Mouse (Mus musculus): ENCODE measurements around the gene Svep1. TPM values are rescaled to one million over a fixed set of nuclear protein-coding genes. Genes with fewer than 3 reads are reported as not detected.

Svep1 gene
- polyA plus RNA-seq, 1 experiment from 2014 or later = 2.0 TPM

DNA sequence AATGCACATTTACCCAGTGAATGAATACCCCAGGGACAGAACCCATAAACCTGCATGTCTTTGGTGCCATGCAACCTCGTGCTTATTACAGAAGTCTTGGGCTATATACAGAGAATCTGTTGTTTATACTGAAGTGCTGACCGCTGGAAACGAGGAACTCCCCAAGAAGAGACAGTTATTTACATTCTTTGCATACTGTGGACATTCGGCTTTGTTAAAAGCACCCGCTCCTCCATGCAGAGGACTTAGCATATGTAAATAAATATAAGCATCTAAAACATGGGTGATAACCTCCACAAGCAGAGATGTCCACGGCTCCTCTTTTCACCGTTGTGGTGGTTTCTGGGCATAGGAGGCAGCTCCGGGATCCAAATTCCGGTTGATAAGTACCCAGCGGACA lies 95.7 kb downstream of the Svep1 start:
- Histone ChIP-seq H3K27me3 (replicated peaks; ENCODE audit: control insufficient read depth, insufficient read depth, low read length) (no peaks in the 10 kb centered on the region), H3K27ac (ENCODE audit: low read depth, low read length) (no peak overlapping the region), H3K4me1 (replicated peaks; ENCODE audit: control insufficient read depth, insufficient read depth, low read length) (no peaks in the 10 kb centered on the region), H3K9ac (ENCODE audit: low read depth, low read length) (no peak overlapping the region), H3K4me2 (replicated peaks; ENCODE audit: low read depth) (no peak overlapping the region), H3K36me3 (ENCODE audit: control insufficient read depth, insufficient read depth) (no peaks in the 10 kb centered on the region), H3K9me3 (ENCODE audit: control insufficient read depth) (no peaks in the 10 kb centered on the region), H3K4me3 (ENCODE audit: low read depth, low read length) (no peak overlapping the region)
- 40% methylated on average over 10 of the region's 10 CpGs for WGBS
- no peak for TF ChIP-seq CTCF (IDR thresholded peaks at IDR 0.05; ENCODE audit: low read depth)
- no peak for ATAC-seq

DNA sequence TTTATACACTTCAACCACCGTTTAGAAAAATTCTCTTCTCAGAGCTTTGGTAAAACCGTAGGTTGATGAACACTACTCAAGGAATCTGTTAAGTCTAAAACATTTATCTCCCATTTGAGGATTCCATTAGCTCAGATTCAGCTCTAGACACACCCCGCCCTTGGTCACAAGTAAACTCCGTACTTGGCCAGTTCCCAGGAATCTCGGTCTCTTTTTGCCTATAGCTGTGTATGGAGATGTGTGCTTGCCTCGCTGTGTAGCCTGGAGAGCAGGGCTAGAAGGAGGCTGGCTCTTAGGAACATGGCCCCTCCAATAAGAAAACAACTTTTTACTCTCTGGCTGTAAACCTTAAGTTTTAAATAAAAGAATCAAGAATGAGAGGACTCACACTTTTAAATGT lies 96.9 kb downstream of the Svep1 start:
- no peak overlapping the region for H3K27ac ChIP-seq (ENCODE audit: low read depth, low read length)
- no peak for TF ChIP-seq CTCF (IDR thresholded peaks at IDR 0.05; ENCODE audit: low read depth)
- ATAC-seq = no peak
- H3K9me3 ChIP-seq (ENCODE audit: control insufficient read depth) = no peaks in the 10 kb centered on the region
- no peaks in the 10 kb centered on the region for H3K4me1 ChIP-seq (replicated peaks; ENCODE audit: control insufficient read depth, insufficient read depth, low read length)
- no peaks in the 10 kb centered on the region for H3K36me3 ChIP-seq (ENCODE audit: control insufficient read depth, insufficient read depth)
- H3K4me2 ChIP-seq (replicated peaks; ENCODE audit: low read depth) = no peak overlapping the region
- H3K9ac ChIP-seq (ENCODE audit: low read depth, low read length) = no peak overlapping the region
- H3K4me3 ChIP-seq (ENCODE audit: low read depth, low read length) = no peak overlapping the region
- no peaks in the 10 kb centered on the region for H3K27me3 ChIP-seq (replicated peaks; ENCODE audit: control insufficient read depth, insufficient read depth, low read length)
- WGBS = 80% methylated on average over 6 of the region's 6 CpGs

DNA sequence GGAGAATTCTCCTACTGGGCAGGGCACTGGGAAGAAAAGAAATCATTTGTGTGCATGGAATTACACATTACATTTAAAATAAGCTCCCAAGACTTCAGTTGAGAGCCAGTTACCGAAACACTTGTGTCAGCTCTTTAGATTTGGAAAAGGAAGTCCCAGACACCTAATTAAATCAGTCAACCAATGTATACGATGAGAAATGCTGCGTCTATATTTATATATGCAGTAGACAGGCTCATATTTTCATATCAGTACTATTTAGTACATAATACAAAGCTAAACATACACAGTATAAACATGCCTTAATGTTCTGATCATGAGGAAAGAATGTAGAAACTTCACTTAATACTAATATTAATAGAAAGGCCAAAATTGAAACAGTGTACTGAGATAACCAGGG lies 98.3 kb downstream of the Svep1 start:
- H3K27ac ChIP-seq (ENCODE audit: low read depth, low read length) = no peak overlapping the region
- H3K4me3 ChIP-seq (ENCODE audit: low read depth, low read length) = no peak overlapping the region
- WGBS = 63% methylated on average over 3 of the region's 3 CpGs
- H3K4me1 ChIP-seq (replicated peaks; ENCODE audit: control insufficient read depth, insufficient read depth, low read length) = no peaks in the 10 kb centered on the region
- TF ChIP-seq CTCF (IDR thresholded peaks at IDR 0.05; ENCODE audit: low read depth) = no peak
- H3K9ac ChIP-seq (ENCODE audit: low read depth, low read length) = no peak overlapping the region
- H3K9me3 ChIP-seq (ENCODE audit: control insufficient read depth) = no peaks in the 10 kb centered on the region
- H3K4me2 ChIP-seq (replicated peaks; ENCODE audit: low read depth) = no peak overlapping the region
- ATAC-seq = no peak
- H3K27me3 ChIP-seq (replicated peaks; ENCODE audit: control insufficient read depth, insufficient read depth, low read length) = no peaks in the 10 kb centered on the region
- H3K36me3 ChIP-seq (ENCODE audit: control insufficient read depth, insufficient read depth) = no peaks in the 10 kb centered on the region

DNA sequence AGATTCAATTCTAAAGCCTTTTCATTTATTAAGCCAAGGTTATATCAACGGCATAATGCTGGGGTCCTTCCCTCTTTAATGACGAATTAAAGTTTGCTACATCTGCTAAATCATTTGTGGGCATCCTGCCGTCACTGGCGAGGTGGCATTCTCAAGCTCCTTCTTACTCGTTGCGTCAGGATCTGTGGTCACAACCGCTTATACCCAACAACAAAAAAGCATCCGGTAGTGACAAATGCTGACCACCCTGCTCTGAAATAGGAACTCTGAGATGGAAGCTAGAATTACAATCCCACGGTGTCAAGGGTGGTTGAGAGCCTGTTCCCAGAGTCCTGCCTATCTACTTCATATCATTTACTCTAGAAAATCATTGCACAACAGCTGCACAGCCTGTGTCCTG lies 108.9 kb downstream of the Svep1 start:
- no peak overlapping the region for H3K9ac ChIP-seq (ENCODE audit: low read depth, low read length)
- no peak for ATAC-seq
- no peaks in the 10 kb centered on the region for H3K9me3 ChIP-seq (ENCODE audit: control insufficient read depth)
- H3K4me1 ChIP-seq (replicated peaks; ENCODE audit: control insufficient read depth, insufficient read depth, low read length) = no peaks in the 10 kb centered on the region
- TF ChIP-seq CTCF (IDR thresholded peaks at IDR 0.05; ENCODE audit: low read depth) = no peak
- no peak overlapping the region for H3K4me2 ChIP-seq (replicated peaks; ENCODE audit: low read depth)
- H3K27me3 ChIP-seq (replicated peaks; ENCODE audit: control insufficient read depth, insufficient read depth, low read length) = no peaks in the 10 kb centered on the region
- no peak overlapping the region for H3K27ac ChIP-seq (ENCODE audit: low read depth, low read length)
- no peaks in the 10 kb centered on the region for H3K36me3 ChIP-seq (ENCODE audit: control insufficient read depth, insufficient read depth)
- 91% methylated on average over 9 of the region's 9 CpGs for WGBS
- no peak overlapping the region for H3K4me3 ChIP-seq (ENCODE audit: low read depth, low read length)

DNA sequence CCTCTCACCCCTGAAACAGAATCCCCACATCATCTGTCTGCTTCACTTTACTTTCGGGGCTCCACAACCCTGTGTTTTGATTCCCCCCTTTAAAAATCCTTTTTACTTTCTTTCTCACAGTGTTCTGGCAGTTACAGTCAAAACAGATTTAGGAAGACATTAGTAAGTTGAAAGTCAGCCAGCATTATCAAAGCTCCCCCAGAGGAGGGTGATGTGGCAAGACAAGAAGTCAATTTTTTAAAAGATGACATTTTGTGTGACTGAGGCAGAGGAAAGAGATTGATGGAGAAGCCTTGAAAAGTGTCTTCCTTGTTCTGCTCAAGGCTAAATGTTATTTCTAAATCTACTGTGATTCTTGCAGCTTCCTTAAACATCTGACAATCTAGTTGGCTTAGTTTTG lies 119.9 kb downstream of the Svep1 start:
- no peak overlapping the region for H3K9ac ChIP-seq (ENCODE audit: low read depth, low read length)
- H3K36me3 ChIP-seq (ENCODE audit: control insufficient read depth, insufficient read depth) = 0 out of 2 replicates have a peak, but pooled peaks cover 6% of the 10 kb centered on the region
- no peak overlapping the region for H3K4me2 ChIP-seq (replicated peaks; ENCODE audit: low read depth)
- no peaks in the 10 kb centered on the region for H3K9me3 ChIP-seq (ENCODE audit: control insufficient read depth)
- H3K27me3 ChIP-seq (replicated peaks; ENCODE audit: control insufficient read depth, insufficient read depth, low read length) = no peaks in the 10 kb centered on the region
- 75% methylated on average over 1 of the region's 1 CpGs for WGBS
- H3K4me1 ChIP-seq (replicated peaks; ENCODE audit: control insufficient read depth, insufficient read depth, low read length) = no peaks in the 10 kb centered on the region
- no peak overlapping the region for H3K27ac ChIP-seq (ENCODE audit: low read depth, low read length)
- ATAC-seq = no peak
- TF ChIP-seq CTCF (IDR thresholded peaks at IDR 0.05; ENCODE audit: low read depth) = no peak
- no peak overlapping the region for H3K4me3 ChIP-seq (ENCODE audit: low read depth, low read length)

DNA sequence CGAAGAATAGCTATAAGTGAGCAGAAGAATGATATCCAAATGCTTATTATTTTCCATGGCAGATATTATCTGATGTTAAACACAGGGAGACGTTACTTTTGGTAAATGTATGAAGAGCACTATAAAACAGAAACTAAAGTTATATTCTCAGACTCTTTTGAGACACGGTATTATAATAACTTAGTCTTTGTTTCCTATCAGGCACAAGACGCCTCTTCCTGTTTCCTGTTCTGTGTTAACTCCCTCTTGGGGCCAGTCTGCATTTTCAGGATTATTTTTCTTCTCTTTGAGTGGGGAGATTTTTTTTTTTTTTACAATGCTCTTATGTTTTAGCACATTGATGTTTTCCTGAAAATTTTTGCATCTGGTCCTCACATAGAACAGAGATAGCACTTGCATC lies 120.5 kb downstream of the Svep1 start:
- no peak overlapping the region for H3K27ac ChIP-seq (ENCODE audit: low read depth, low read length)
- H3K4me1 ChIP-seq (replicated peaks; ENCODE audit: control insufficient read depth, insufficient read depth, low read length) = no peaks in the 10 kb centered on the region
- H3K36me3 ChIP-seq (ENCODE audit: control insufficient read depth, insufficient read depth) = 0 out of 2 replicates have a peak, but pooled peaks cover 6% of the 10 kb centered on the region
- H3K4me3 ChIP-seq (ENCODE audit: low read depth, low read length) = no peak overlapping the region
- WGBS = 55% methylated on average over 4 of the region's 4 CpGs
- H3K27me3 ChIP-seq (replicated peaks; ENCODE audit: control insufficient read depth, insufficient read depth, low read length) = no peaks in the 10 kb centered on the region
- no peak for ATAC-seq
- H3K9me3 ChIP-seq (ENCODE audit: control insufficient read depth) = no peaks in the 10 kb centered on the region
- H3K9ac ChIP-seq (ENCODE audit: low read depth, low read length) = no peak overlapping the region
- H3K4me2 ChIP-seq (replicated peaks; ENCODE audit: low read depth) = no peak overlapping the region
- TF ChIP-seq CTCF (IDR thresholded peaks at IDR 0.05; ENCODE audit: low read depth) = peak; percentile 3; the same call in 1 of the 2 replicates

DNA sequence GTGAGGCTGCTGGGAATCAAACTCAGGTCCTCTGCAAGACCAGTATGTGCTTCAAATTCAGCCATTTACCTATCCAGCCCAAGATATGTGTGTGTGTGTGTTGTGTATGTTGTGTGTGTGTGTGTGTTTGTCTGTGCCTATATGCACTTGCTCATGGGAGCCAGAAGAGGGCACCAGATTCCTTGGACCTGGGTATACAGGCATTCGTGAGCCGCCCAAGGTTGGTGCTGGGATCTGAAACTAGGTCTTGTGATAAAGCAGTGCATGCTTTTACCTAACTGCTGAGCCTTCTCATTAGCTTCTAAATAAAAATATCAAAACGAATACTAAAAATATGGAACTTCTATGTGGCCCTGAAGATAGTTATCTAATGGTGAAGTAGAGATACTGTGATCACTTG lies 121.3 kb downstream of the Svep1 start:
- Histone ChIP-seq H3K9me3 (ENCODE audit: control insufficient read depth) (no peaks in the 10 kb centered on the region), H3K27ac (ENCODE audit: low read depth, low read length) (no peak overlapping the region), H3K4me1 (replicated peaks; ENCODE audit: control insufficient read depth, insufficient read depth, low read length) (no peaks in the 10 kb centered on the region), H3K4me3 (ENCODE audit: low read depth, low read length) (no peak overlapping the region), H3K27me3 (replicated peaks; ENCODE audit: control insufficient read depth, insufficient read depth, low read length) (no peaks in the 10 kb centered on the region), H3K9ac (ENCODE audit: low read depth, low read length) (no peak overlapping the region), H3K36me3 (ENCODE audit: control insufficient read depth, insufficient read depth) (0 out of 2 replicates have a peak, but pooled peaks cover 6% of the 10 kb centered on the region), H3K4me2 (replicated peaks; ENCODE audit: low read depth) (no peak overlapping the region)
- WGBS = 95% methylated on average over 3 of the region's 3 CpGs
- ATAC-seq = no peak
- peak; percentile 48 for TF ChIP-seq CTCF (IDR thresholded peaks at IDR 0.05; ENCODE audit: low read depth)
